Mouse (Mus musculus) forebrain, embryonic 11.5 days (tissue): ENCODE results near the gene Kcnh4. TPM values are rescaled to one million over a fixed set of nuclear protein-coding genes. Genes with fewer than 3 reads are reported as not detected.
"Not testable (repeated sequence)": the region's sequence is repeated elsewhere in the genome, so short reads cannot be mapped to it uniquely, and the experiment has no call there.

Experiments used
- ATAC-seq: fragments of 200-750 bp; cut with Nextera tagmentation; replicated peaks from 2 replicates; pipeline ENCODE4 v1.8.0; 2017; ENCODE audit warnings: moderate TSS enrichment; ENCODE audit not compliant: low FRiP score
- DNase-seq: peaks from one replicate; pipeline ENCODE4 v3.0.0-alpha.2; 2017; ENCODE audit warnings: low spot score
- H3K27ac ChIP-seq: fragments of 300-500 bp; sonication (generic); 2 replicates; pipeline ENCODE4 v1.5.1; 2014; ENCODE audit warnings: low read depth, low read length
- H3K27me3 ChIP-seq: fragments of 300-500 bp; sonication (generic); 2 replicates; pipeline ENCODE4 v1.6.1; 2014; ENCODE audit warnings: mild to moderate bottlenecking, low read length, mixed read lengths; ENCODE audit not compliant: control insufficient read depth, insufficient read depth
- H3K36me3 ChIP-seq: fragments of 300-500 bp; sonication (generic); 2 replicates; pipeline ENCODE4 v1.6.1; 2014; ENCODE audit warnings: mild to moderate bottlenecking, low read length, moderate library complexity, mixed read lengths; ENCODE audit not compliant: control insufficient read depth, insufficient read depth
- H3K4me1 ChIP-seq: fragments of 300-500 bp; sonication (generic); replicated peaks from 2 replicates; pipeline ENCODE4 v1.6.1; 2014; ENCODE audit warnings: low read length, mixed read lengths; ENCODE audit not compliant: control insufficient read depth, insufficient read depth
- H3K4me2 ChIP-seq: fragments of 300-500 bp; sonication (generic); 2 replicates; pipeline ENCODE4 v1.6.1; 2014; ENCODE audit warnings: low read depth, mild to moderate bottlenecking, low read length, moderate library complexity, mixed read lengths; ENCODE audit not compliant: severe bottlenecking
- H3K4me3 ChIP-seq: fragments of 300-500 bp; sonication (generic); 2 replicates; pipeline ENCODE4 v1.5.1; 2014; ENCODE audit warnings: low read depth, low read length
- H3K9ac ChIP-seq: fragments of 300-500 bp; sonication (generic); 2 replicates; pipeline ENCODE4 v1.6.1; 2014; ENCODE audit warnings: low read length
- H3K9me3 ChIP-seq: fragments of 300-500 bp; sonication (generic); 2 replicates; pipeline ENCODE4 v1.6.1; 2016; ENCODE audit warnings: low read length, mixed read lengths; ENCODE audit not compliant: control insufficient read depth
- WGBS: fragments of 180-500 bp; shearing (Covaris S2); extraction: QIAGEN DNeasy Blood & Tissue Kit; methylation state at CpG from one replicate; pipeline ENCODE4 v1.1.7; 2014; 5-methylcytosine and 5-hydroxymethylcytosine counted together
- polyA plus RNA-seq: library from polyadenylated mRNA; unstranded; fragments of >200 nt; fragmentation: Nextera tagmentation; extraction: Ambion mirVana; gene quantifications from 2 replicates; pipeline ENCODE4 v1.2.1, GENCODE M21; 2014

The Kcnh4 gene
- polyA plus RNA-seq, 1 experiment from 2014 or later = 2.7 TPM

DNA sequence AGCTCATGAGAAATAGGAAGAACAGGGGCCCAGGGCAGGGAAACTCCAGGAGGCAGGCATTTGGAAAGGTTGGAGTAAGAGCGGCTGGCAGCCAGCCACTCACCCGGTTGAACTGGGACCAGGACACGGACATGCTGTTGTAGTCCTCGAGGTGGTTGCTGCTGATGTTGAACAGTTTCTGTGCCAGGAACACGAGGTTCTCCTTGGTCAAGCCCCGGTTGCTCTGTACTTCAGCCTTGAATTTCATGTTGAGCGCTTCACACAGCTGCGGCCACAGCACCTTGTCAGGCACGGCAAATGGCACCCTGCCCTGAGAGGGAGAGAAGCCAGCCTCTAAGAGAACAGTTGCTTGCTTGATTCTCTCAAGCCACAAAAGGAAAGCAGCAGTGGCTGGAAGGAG, 30.9 kb upstream of the Kcnh4 start:
- H3K27ac ChIP-seq, H3K36me3 ChIP-seq, H3K4me1 ChIP-seq, H3K4me3 ChIP-seq, ATAC-seq, H3K27me3 ChIP-seq, H3K9ac ChIP-seq, DNase-seq, H3K9me3 ChIP-seq, H3K4me2 ChIP-seq: not testable (repeated sequence)
- WGBS = 94% methylated on average over 9 of the region's 9 CpGs

DNA sequence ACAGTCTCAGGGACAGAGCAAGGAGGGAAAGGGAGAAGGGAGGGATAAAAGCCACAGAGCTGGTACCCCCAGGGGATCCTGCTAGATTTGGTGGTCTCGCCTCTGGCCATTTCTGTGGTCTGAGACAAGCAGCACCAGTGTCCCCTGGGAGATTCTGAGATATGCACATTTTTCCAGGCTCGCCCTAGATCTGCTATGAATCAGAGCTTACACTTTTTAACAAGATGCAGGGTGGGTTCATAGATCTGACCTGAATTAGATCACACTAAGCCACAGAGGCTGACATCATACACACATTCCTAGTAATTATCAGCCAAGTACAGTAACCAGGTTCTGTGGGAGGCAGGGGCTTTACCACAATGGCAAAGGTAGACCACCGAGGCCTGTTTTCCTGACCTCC, 30.0 kb upstream of the Kcnh4 start:
- no peak for ATAC-seq

DNA sequence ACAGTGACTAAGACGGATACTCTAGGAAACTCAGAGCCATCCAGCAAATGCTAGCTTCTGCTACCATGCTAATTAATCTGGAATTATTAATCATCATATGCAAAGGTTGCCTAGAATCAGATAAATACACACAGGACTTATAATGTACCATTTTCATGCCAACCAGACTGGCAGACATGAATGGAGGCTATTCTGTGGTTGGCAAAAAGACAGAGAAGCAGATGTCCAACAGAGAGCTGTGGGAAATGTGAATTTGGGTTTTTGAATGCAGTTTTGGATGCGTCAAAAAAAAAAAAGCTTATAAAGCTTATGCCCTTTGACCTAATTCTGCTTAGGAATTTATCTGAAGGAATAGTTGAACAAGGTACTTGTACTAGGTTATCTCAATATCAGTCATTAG, 26.0 kb upstream of the Kcnh4 start:
- Histone ChIP-seq H3K4me2 (no peak overlapping the region), H3K9ac (no peak overlapping the region), H3K27me3 (no peaks in the 10 kb centered on the region), H3K9me3 (no peaks in the 10 kb centered on the region), H3K4me1 (peaks cover 2% of the 10 kb centered on the region; the same call in 1 of the 2 replicates), H3K4me3 (no peak overlapping the region), H3K27ac (no peak overlapping the region), H3K36me3 (no peaks in the 10 kb centered on the region)
- no peak for DNase-seq
- WGBS = 94% methylated on average over 2 of the region's 2 CpGs
- ATAC-seq = no peak

More for the DNA sequence above, 30.0 kb upstream of the Kcnh4 start:
- Histone ChIP-seq H3K9me3 (no peaks in the 10 kb centered on the region), H3K4me3 (no peak overlapping the region), H3K4me1 (peaks cover 2% of the 10 kb centered on the region; the same call in 1 of the 2 replicates), H3K4me2 (no peak overlapping the region), H3K27me3 (no peaks in the 10 kb centered on the region), H3K36me3 (no peaks in the 10 kb centered on the region), H3K27ac (no peak overlapping the region), H3K9ac (no peak overlapping the region)
- DNase-seq = no peak
- whole genome bisulfite sequencing = 81% methylated on average over 3 of the region's 3 CpGs

DNA sequence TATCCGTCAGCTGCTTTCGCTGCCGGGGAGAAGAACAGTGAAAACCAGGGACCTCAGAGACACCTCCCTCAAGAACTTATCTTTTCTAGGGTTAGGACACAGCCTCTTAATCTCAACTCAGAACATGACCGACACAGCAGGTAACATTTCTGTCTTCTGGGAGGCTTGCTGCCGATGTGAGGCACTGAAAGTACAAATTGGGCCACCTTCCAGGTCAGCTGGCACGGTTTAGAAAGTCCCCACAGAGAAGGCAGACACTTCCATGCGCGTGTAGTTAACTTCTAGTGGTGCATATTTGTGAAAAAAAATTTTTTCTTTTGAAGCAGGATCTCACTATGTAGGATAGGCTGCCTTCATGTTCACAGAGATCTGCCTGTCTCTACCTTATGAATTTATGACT, 24.5 kb upstream of the Kcnh4 start:
- DNase-seq (no peak), ATAC-seq (no peak)
- Histone ChIP-seq H3K4me1 (no peaks in the 10 kb centered on the region), H3K36me3 (no peaks in the 10 kb centered on the region), H3K9ac (no peak overlapping the region), H3K27me3 (no peaks in the 10 kb centered on the region), H3K9me3 (no peaks in the 10 kb centered on the region), H3K4me2 (no peak overlapping the region), H3K4me3 (no peak overlapping the region), H3K27ac (no peak overlapping the region)
- WGBS = 92% methylated on average over 8 of the region's 8 CpGs

DNA sequence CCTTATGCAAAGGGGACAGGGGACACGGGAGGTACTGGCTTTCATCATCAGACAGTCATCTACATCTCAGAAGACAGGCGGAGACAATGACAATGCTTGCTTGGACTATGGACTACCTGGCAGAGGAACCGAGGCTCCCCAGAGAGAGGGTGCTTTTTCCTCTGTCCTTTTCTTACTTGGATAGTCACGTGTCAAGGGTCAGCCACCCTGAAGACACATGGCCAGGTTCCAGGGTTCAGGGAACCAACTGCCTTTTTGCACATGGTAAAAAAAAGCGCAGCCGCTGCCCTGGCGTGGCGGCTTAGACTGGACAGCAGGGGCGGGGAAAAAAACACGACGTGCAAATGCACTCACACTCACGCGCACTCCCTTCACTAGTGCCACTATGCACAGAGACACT, 22.8 kb upstream of the Kcnh4 start:
- Histone ChIP-seq H3K27ac (no peak overlapping the region), H3K4me1 (no peaks in the 10 kb centered on the region), H3K4me3 (no peak overlapping the region), H3K36me3 (no peaks in the 10 kb centered on the region), H3K9ac (no peak overlapping the region), H3K27me3 (no peaks in the 10 kb centered on the region), H3K9me3 (no peaks in the 10 kb centered on the region), H3K4me2 (no peak overlapping the region)
- 88% methylated on average over 13 of the region's 13 CpGs for WGBS
- ATAC-seq = no peak
- no peak for DNase-seq

DNA sequence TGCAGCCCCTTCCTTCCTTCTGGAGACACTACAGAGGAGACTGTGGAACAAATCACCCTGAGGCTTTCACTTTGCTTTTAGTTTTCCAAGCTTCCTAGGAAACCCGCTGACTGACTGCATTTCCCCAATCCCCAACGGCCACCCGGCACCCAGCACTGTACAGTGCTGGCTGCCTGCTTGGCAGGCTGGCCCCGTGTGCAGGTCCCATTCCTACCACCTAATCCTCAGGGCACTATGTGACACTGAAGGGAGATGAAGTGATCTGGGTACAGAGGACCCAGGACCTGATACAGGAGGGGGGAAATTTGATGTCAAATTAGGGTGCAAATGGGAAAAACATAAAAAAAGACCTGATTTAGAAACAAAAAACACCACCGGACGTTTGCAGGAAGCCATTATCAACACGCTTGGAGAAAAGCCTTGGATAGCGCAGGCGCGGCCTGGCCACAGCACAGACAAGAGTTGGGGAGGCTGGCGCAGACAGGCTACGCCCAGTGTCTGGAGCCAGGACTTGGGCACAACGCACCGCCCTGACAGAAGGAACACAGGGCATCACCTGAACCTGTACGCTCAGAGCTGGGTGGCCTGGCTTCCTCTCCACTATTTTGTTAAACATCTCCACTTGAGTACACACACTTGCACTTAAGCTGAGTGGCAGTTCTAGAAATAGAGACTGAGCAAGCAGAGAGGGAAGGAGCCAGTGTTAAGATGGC, 22.2 kb upstream of the Kcnh4 start:
- Histone ChIP-seq H3K4me3 (no peak overlapping the region), H3K4me2 (no peak overlapping the region), H3K36me3 (no peaks in the 10 kb centered on the region), H3K27ac (no peak overlapping the region), H3K27me3 (no peaks in the 10 kb centered on the region), H3K9ac (no peak overlapping the region), H3K4me1 (no peaks in the 10 kb centered on the region), H3K9me3 (no peaks in the 10 kb centered on the region)
- no peak for ATAC-seq
- no peak for DNase-seq
- WGBS = 90% methylated on average over 15 of the region's 15 CpGs

DNA sequence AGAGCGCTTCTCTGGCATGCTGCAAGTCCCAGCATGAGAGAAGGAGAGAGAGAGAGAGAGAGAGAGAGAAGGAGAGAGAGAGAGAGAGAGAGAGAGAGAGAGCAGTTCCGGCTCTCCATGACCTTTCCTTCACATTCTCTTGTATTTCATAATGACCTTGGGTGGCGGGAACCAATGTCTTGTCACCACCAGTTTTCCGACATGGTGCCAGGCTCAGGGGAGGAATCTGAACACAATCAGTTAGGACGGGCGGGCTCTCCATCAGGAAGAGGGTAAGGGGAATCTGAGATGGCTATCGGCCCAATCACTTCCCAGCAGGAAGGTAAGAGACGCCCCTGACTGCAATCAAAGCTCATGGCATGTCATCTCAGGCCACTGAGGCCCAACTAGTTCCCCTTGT, 20.5 kb upstream of the Kcnh4 start:
- WGBS = 85% methylated on average over 8 of the region's 8 CpGs
- H3K9ac ChIP-seq = no peak overlapping the region
- no peak for DNase-seq

DNA sequence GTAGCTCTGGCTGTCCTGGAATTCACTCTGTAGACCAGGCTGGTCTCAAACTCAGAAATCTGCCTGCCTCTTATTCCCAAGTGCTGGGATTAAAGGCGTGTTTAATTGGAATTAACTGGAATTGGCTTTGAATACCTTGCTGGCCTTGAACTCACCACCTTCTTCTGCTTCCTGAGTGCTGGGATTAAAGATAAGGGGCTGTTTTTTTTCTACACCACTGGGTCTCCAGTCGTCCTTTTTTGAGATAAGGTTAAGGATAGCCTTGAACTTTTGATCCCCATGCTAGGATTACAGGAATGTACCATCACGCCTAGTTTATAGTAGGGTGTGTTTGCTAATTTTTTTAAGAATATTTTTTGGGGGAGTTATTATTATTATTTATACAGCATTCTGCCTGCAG, 18.3 kb upstream of the Kcnh4 start:
- Histone ChIP-seq H3K4me2 (no peak overlapping the region), H3K9ac (no peak overlapping the region), H3K9me3 (no peaks in the 10 kb centered on the region), H3K27me3 (no peaks in the 10 kb centered on the region), H3K4me1 (no peaks in the 10 kb centered on the region), H3K4me3 (no peak overlapping the region), H3K36me3 (no peaks in the 10 kb centered on the region), H3K27ac (no peak overlapping the region)
- 88% methylated on average over 3 of the region's 3 CpGs for WGBS
- DNase-seq (no peak), ATAC-seq (no peak)

More for the DNA sequence above, 20.5 kb upstream of the Kcnh4 start:
- Histone ChIP-seq H3K4me3 (no peak overlapping the region), H3K4me2 (no peak overlapping the region), H3K9me3 (no peaks in the 10 kb centered on the region), H3K27ac (no peak overlapping the region), H3K4me1 (no peaks in the 10 kb centered on the region), H3K27me3 (no peaks in the 10 kb centered on the region), H3K36me3 (no peaks in the 10 kb centered on the region)
- ATAC-seq = no peak

DNA sequence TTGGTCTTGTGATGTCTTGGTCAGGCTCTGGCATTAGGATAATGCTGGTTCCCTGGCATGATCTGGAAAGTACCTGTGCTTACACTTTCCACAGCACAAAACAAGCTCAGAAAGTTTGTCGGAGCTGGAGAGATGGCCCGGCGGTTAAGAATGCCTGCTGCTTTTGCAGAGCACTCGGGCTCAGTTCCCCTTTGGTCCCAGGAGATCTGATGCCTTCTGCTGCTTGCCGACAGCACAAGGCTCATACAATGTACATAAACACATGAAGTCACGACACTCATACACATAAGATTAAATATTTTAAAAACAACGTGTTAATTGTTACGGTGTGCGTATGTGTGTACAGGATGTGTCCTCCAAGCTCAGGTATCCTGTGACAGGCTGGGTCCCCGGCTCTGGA, 16.2 kb upstream of the Kcnh4 start:
- Histone ChIP-seq H3K4me2 (no peak overlapping the region), H3K4me1 (no peaks in the 10 kb centered on the region), H3K36me3 (no peaks in the 10 kb centered on the region), H3K9ac (no peak overlapping the region), H3K9me3 (no peaks in the 10 kb centered on the region), H3K27ac (no peak overlapping the region), H3K27me3 (no peaks in the 10 kb centered on the region), H3K4me3 (no peak overlapping the region)
- no peak for ATAC-seq
- WGBS = 85% methylated on average over 10 of the region's 10 CpGs
- DNase-seq = no peak
